Mouse (Mus musculus) embryonic facial prominence, embryonic 12.5 days (tissue): ENCODE measurements around the gene Rasgef1b. TPM values are rescaled to one million over a fixed set of nuclear protein-coding genes. Genes with fewer than 3 reads are reported as not detected.

ENCODE experiments used
- polyA plus RNA-seq: library from polyadenylated mRNA; unstranded; fragments of >200 nt; fragmentation: Nextera tagmentation; extraction: Ambion mirVana; gene quantifications from 2 replicates; pipeline ENCODE4 v1.2.1, GENCODE M21; 2016

Rasgef1b gene
- polyA plus RNA-seq, 1 experiment from 2014 or later, result 11.7 TPM

Other genes starting within 250 kb of the Rasgef1b start
- gene Vamp9, start 177.2 kb upstream of the Rasgef1b start, polyA plus RNA-seq, result 0.36 TPM in 1 of 2 replicates, not detected in the other
- gene Hnrnpd, start 249.9 kb upstream of the Rasgef1b start, polyA plus RNA-seq, result 453 and 502 TPM in 2 replicates
- gene 4930524J08Rik, start 250.0 kb upstream of the Rasgef1b start, polyA plus RNA-seq, result 2.2 and 3.0 TPM in 2 replicates